Mouse (Mus musculus) liver, embryonic 14.5 days (tissue): Measurements from ENCODE around the gene Trip12. TPM values are rescaled to one million over a fixed set of nuclear protein-coding genes. Genes with fewer than 3 reads are reported as not detected.

Experiments used
- ATAC-seq: fragments of 200-750 bp; cut with Nextera tagmentation; 2 replicates; pipeline ENCODE4 v1.8.0; 2017; ENCODE audit warnings: moderate number of reproducible peaks, mild to moderate bottlenecking, moderate library complexity; ENCODE audit not compliant: insufficient read depth
- DNase-seq, 3 experiments: peaks; one replicate each; pipeline ENCODE4 v3.0.0-alpha.2; 2012 to 2013; ENCODE audit warnings: low read depth in 3 of 3, low spot score in 3 of 3
- H3K27ac ChIP-seq: fragments of 300-500 bp; sonication (generic); 2 replicates; pipeline ENCODE4 v1.5.1; 2014; ENCODE audit warnings: moderate library complexity, mild to moderate bottlenecking, control low read depth, inconsistent platforms
- H3K27me3 ChIP-seq: fragments of 300-500 bp; sonication (generic); 2 replicates; pipeline ENCODE4 v1.6.1; 2014; ENCODE audit warnings: mild to moderate bottlenecking, low read length, moderate library complexity; ENCODE audit not compliant: control insufficient read depth, insufficient read depth
- H3K36me3 ChIP-seq: fragments of 300-500 bp; sonication (generic); replicated peaks from 2 replicates; pipeline ENCODE4 v1.6.1; 2014; ENCODE audit warnings: low read depth; ENCODE audit not compliant: control insufficient read depth, insufficient read depth
- H3K4me1 ChIP-seq, 2 experiments: fragments of 200-500 bp in 1 of 2; fragments of 300-500 bp in 1 of 2; sonication (generic) in 1 of 2; replicated peaks; 2 replicates each; pipeline ENCODE4 v1.6.1; 2012 to 2014; ENCODE audit warnings: antibody characterized with exemption in 1 of 2, inconsistent platforms in 1 of 2, low read length in 1 of 2; ENCODE audit not compliant: control insufficient read depth in 2 of 2, insufficient read depth in 2 of 2
- H3K4me2 ChIP-seq: fragments of 300-500 bp; sonication (generic); 2 replicates; pipeline ENCODE4 v1.6.1; 2014; ENCODE audit warnings: low read depth, mild to moderate bottlenecking, control low read depth, moderate library complexity
- H3K4me3 ChIP-seq, 2 experiments: fragments of 200-500 bp in 1 of 2; fragments of 300-500 bp in 1 of 2; sonication (generic) in 1 of 2; 2 replicates each; pipeline ENCODE4 v1.5.1; 2012 to 2014; ENCODE audit warnings: low read depth in 2 of 2, low read length in 2 of 2, mild to moderate bottlenecking in 2 of 2, control low read depth in 1 of 2, inconsistent platforms in 1 of 2, moderate library complexity in 1 of 2; ENCODE audit not compliant: insufficient read depth in 1 of 2
- H3K9ac ChIP-seq: fragments of 300-500 bp; sonication (generic); replicated peaks from 2 replicates; pipeline ENCODE4 v1.6.1; 2014; ENCODE audit warnings: mild to moderate bottlenecking, control low read depth, moderate library complexity
- H3K9me3 ChIP-seq: fragments of 300-500 bp; sonication (generic); 2 replicates; pipeline ENCODE4 v1.6.1; 2016; ENCODE audit warnings: low read length, mixed read lengths; ENCODE audit not compliant: control insufficient read depth
- CTCF ChIP-seq: IDR thresholded peaks from 2 replicates; pipeline ENCODE4 v1.5.1; 2016; ENCODE audit warnings: antibody characterized with exemption, low read depth, control low read depth
- EP300 ChIP-seq: IDR thresholded peaks from 2 replicates; pipeline ENCODE4 v1.6.1; 2016; ENCODE audit warnings: antibody characterized with exemption, low read depth
- WGBS: fragments of 180-500 bp; shearing (Covaris S2); extraction: QIAGEN DNeasy Blood & Tissue Kit; methylation state at CpG from one replicate; pipeline ENCODE4 v1.1.7; 2014; ENCODE audit not compliant: insufficient replicate concordance; 5-methylcytosine and 5-hydroxymethylcytosine counted together
- polyA plus RNA-seq, 2 experiments: library from polyadenylated mRNA; depleted of rRNA in 1 of 2; stranded (reverse) in 1 of 2; unstranded in 1 of 2; fragments of >200 nt; fragmentation: Nextera tagmentation in 1 of 2; extraction: Ambion mirVana in 1 of 2; gene quantifications; 2 replicates each; pipeline versions ENCODE4 v1.2.1 to v1.2.3; 2012 to 2014

Trip12 gene
- polyA plus RNA-seq, 2 experiments = 27.9 to 34.5 TPM

DNA sequence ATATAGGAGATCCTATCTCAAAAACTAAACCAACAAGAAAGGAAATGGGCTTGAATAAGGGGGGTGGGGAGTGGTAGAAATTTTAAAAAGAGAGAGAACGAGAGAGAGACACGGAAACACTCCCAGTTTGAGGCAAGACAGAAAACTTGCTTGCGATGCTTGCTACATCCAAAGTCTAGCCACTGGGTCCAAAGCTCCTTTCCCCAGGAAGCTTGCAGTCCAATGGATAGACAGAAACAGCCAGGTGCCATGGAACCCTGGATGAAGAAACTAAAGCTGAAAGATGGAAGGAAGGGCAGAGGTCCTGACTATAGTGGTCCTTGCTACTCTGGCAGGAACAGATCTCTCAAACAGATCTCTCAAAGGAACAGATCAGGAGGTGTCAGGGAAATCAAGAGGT, 8.0 kb upstream of the Trip12 start:
- Histone ChIP-seq H3K9ac (no peak overlapping the region), H3K4me1 (peaks cover 16 to 33% of the 10 kb centered on the region in 2 experiments), H3K27me3 (no peaks in the 10 kb centered on the region), H3K36me3 (no peaks in the 10 kb centered on the region), H3K4me2 (no peak overlapping the region), H3K4me3 (no peak overlapping the region), H3K9me3 (no peaks in the 10 kb centered on the region), H3K27ac (no peak overlapping the region)
- ATAC-seq = no peak
- DNase-seq = no peak
- 71% methylated on average over 3 of the region's 3 CpGs for WGBS
- TF ChIP-seq EP300 (no peak), CTCF (no peak)

- Histone ChIP-seq H3K27ac (no peak overlapping the region), H3K4me3 (no peak overlapping the region), H3K4me2 (no peak overlapping the region), H3K9me3 (no peaks in the 10 kb centered on the region), H3K4me1 (peaks cover 14 to 28% of the 10 kb centered on the region in 2 experiments), H3K36me3 (no peaks in the 10 kb centered on the region), H3K9ac (no peak overlapping the region), H3K27me3 (no peaks in the 10 kb centered on the region)
- ATAC-seq = no peak
- WGBS = 80% methylated on average over 7 of the region's 7 CpGs
- TF ChIP-seq EP300 (no peak), CTCF (no peak)
- DNase-seq = no peak
These were observed 7.4 kb upstream of the Trip12 start for GRCm38 (mm10) chr1:84847698-84848097.

DNA sequence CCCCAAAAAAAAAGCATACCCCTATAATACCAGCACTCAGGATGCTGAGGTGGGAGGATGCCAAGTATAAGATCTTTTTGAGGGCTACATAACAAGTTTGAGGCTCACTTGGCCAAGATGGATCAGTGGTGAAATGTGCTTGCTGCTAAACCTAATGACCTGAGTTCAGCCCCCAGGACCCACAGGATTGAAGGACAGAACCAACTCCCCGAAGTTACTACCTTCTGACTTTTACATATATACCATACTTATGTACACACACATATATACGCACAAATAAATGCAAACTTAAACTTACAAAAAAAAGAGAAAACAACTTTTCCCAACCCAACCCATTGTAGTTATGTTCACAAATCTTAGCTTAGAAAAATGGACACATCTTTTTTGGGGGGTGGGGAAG, 3.0 kb upstream of the Trip12 start:
- Histone ChIP-seq H3K36me3 (no peaks in the 10 kb centered on the region), H3K9ac (no peak overlapping the region), H3K4me2 (no peak overlapping the region), H3K27ac (no peak overlapping the region), H3K4me1 (peaks cover 0 to 3% of the 10 kb centered on the region in 2 experiments; a peak in 1 of 4 replicates), H3K4me3 (no peak overlapping the region), H3K27me3 (no peaks in the 10 kb centered on the region), H3K9me3 (no peaks in the 10 kb centered on the region)
- TF ChIP-seq CTCF (no peak), EP300 (no peak)
- 83% methylated on average over 2 of the region's 2 CpGs for WGBS
- DNase-seq = no peak
- no peak for ATAC-seq

DNA sequence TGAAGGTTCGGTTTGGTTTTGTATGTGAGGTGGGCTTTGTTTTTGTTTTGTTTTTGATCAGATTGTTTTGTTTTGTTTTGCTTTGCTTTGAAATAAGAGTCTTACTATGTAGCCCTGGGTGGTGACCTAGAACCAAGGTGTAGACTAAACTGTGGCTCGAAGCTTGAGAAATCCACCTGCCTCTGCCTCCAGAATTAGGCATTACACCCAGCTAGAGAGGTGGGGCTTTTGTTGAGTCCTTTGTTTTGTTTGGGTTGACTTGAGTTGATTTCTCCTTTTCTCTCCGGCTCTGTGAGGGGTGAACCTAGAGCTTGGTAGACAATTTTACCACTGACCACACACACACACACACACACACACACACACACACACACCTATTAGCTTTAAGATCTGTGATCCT, 745 bp upstream of the Trip12 start:
- Histone ChIP-seq H3K4me2 (peak overlapping the region; percentile 82), H3K27ac (no peak overlapping the region), H3K9me3 (no peaks in the 10 kb centered on the region), H3K27me3 (no peaks in the 10 kb centered on the region), H3K4me3 (peak overlapping the region in 1 of 2 experiments; percentile 78; a peak in 1 of 4 replicates), H3K36me3 (no peaks in the 10 kb centered on the region), H3K4me1 (peaks cover 2 to 3% of the 10 kb centered on the region in 2 experiments; a peak in 1 of 4 replicates), H3K9ac (no peak overlapping the region)
- no peak for DNase-seq
- WGBS = 67% methylated on average over 3 of the region's 3 CpGs
- no peak for ATAC-seq
- TF ChIP-seq CTCF (no peak), EP300 (no peak)

DNA sequence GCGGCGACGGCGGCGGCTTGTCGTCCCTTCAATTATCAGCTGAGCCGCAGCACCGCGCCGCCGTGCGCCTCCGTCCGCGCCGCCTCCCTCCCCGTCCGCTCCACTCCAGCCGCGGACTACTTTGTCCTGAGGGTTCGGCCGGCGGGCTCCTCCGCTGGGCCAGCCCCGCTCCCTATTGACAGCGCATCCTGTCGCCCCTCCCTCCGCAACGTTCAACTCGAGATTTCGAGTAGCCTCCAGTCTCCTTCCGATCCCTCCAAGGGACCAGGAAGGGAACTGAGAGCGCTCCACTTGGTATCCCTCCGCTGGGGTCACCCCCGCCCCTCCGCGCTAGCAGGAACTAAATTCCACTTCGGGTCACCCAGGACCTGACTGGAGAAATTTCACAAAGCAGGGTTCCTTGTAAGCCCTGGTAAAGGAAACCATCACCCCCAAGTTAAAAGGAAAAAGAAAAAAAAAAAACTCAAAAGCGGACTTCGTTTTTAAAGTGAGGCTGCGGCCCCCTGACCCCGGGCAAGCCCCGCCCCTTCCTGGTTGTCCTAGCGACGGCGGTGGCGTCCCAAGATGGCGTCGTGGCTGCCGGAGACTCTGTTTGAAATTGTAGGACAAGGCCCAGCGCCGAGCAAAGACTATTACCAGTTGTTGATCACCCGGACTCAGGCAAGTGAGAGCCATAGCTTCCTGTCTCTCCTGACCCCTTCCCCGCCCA, 853 bp downstream of the Trip12 start, which contains the start of gene Fbxo36:
Gene Fbxo36, plus strand, starts transcription at position 533 of the 709 bp plus-strand sequence.
- Histone ChIP-seq H3K36me3 (no peaks in the 10 kb centered on the region), H3K4me3 (peak within 1 kb of the TSS; percentile 74 to 78), H3K27me3 (no peaks in the 10 kb centered on the region), H3K4me1 (peaks cover 2 to 3% of the 10 kb centered on the region in 2 experiments; a peak in 1 of 4 replicates), H3K27ac (peak within 1 kb of the TSS; percentile 81), H3K9ac (peak within 1 kb of the TSS; percentile 89), H3K9me3 (no peaks in the 10 kb centered on the region), H3K4me2 (peak within 1 kb of the TSS; percentile 82)
- DNase-seq (peak; percentile 70 to 76 (median 74)), ATAC-seq (peak; percentile 85)
- TF ChIP-seq EP300 (0 out of 2 replicates have a peak, but pooled peaks have one; percentile 27), CTCF (no peak)
- WGBS = under 1% methylated on average over 53 of the region's 54 CpGs
